Mouse (Mus musculus): ENCODE results near the gene Arl3.
A peak's percentile ranks its signal among the peaks of the same experiment; 100 is the strongest.

The Arl3 gene

DNA sequence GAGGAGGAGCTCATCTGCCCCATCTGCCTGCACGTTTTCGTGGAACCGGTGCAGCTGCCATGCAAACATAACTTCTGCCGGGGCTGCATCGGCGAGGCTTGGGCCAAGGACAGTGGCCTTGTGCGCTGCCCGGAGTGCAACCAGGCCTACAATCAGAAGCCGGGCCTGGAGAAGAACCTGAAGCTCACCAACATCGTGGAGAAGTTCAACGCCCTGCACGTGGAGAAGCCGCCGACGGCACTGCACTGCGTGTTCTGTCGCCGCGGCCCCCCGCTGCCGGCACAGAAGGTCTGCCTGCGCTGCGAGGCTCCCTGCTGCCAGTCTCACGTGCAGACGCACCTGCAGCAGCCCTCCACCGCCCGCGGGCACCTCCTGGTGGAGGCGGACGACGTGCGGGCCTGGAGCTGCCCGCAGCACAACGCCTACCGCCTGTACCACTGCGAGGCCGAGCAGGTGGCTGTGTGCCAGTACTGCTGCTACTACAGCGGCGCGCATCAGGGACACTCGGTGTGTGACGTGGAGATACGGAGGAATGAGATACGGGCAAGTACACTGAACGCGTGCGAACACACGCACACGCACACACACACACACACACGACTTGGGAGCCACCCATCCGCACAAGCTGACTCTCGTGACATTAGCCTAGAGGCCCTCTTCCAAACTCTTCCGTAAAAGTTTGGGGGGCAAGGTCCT lies 70.4 kb downstream of the Arl3 start:
- no peak for DNase-seq (ENCODE audit: extremely low read depth, low read depth, low spot score)

DNA sequence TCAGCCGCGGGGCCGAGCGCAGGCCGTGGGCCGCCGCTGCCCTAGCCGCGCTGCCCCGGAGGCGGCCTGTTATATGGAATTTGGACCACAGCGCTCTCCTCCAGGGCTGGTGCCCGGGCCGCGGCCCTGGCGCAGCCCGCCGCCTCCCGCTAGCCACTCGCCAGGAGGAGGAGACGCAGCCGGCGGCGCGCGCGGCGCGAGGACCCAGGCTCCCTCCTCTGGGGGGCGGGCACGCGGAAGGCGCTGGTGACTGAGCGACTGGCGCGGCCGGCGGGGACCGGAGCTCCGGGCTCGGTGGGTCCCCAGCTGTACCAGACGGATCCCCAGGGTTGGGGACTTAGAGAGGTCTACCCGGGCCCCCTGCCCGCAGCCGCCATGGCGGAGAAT lies 70.9 kb downstream of the Arl3 start:
- DNase-seq (ENCODE audit: extremely low read depth, low read depth, low spot score): no peak

DNA sequence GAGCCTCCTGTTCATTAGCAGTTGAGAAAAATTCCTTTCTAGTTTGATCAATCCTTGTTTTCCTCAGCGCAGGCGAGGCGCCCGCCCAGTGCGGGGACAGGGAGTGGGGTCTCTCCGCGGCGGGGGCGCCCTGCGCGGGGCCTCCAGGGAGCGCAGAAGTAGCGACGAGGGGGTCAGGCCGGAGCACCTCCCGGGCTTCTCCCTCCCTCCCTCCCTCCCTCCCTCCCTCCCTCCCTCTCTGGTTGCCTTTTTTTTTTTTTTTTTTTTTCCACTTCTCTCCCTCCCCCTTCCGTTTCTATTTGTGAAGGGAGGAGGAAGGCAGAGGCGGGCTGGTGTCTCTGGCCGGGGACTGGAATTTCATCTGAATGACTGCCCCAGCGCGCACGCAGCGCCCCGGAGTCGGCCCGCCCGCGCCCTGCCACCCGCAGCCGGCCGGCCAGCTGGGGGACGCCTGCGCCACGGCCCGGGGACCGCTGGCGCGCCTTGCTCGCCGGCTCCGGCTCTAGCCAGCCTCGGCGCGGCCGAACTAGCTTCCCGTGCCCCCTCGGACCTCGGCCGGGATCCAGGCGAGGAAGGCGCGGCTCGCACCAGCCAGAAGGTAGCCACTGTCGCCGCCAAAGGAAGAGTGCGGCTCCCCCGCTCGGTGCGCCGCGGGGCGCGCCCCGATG lies 71.5 kb downstream of the Arl3 start, which contains the start of gene Trim8:
Gene Trim8, plus strand, starts transcription at position 302 of the 668 bp plus-strand sequence.
- no peak for DNase-seq (ENCODE audit: extremely low read depth, low read depth, low spot score)

GRCm38 (mm10) chr19:46500581-46501341 lies 72.2 kb downstream of the Arl3 start:
- no peak for DNase-seq (ENCODE audit: extremely low read depth, low read depth, low spot score)

GRCm38 (mm10) chr19:46499836-46500580 lies 73.0 kb downstream of the Arl3 start:
- DNase-seq (ENCODE audit: extremely low read depth, low read depth, low spot score): peak; percentile 94

DNA sequence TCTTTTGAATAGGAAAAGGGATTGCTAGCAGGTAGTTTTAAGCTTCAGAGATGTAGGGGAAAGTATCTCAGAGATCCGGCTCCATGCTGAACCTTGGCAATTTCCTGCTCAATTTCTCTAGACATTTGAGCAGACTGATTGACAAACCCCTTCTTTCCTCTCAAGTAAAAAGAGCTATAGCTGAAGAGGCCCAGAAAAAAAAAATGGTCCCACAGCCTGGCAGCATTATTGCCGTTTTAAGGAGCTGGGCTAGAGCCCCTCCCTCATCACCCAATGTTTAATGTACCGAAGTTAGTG lies 73.5 kb downstream of the Arl3 start:
- no peak for DNase-seq (ENCODE audit: extremely low read depth, low read depth, low spot score)

DNA sequence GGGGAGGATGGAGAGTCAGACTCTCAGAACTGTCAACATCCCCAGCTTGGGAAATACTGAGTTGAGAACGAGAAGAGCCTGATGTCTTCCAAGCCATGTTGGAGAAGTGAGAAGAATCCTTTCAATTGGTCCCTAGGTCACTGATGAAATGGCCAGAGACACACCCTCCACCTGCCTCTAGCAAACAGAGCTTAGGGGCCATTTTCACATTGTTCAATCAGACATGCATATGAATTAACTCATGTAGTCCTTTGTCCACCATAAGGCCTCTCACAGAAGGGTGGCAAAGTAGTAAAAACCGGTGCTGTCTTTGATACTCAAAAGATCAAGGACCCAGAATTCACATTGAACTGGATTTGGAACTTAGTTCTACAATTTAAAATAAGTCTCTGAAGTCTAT lies 75.8 kb downstream of the Arl3 start:
- no peak for DNase-seq (ENCODE audit: extremely low read depth, low read depth, low spot score)

GRCm38 (mm10) chr19:46495136-46495535 lies 77.9 kb downstream of the Arl3 start:
- DNase-seq (ENCODE audit: extremely low read depth, low read depth, low spot score): no peak

DNA sequence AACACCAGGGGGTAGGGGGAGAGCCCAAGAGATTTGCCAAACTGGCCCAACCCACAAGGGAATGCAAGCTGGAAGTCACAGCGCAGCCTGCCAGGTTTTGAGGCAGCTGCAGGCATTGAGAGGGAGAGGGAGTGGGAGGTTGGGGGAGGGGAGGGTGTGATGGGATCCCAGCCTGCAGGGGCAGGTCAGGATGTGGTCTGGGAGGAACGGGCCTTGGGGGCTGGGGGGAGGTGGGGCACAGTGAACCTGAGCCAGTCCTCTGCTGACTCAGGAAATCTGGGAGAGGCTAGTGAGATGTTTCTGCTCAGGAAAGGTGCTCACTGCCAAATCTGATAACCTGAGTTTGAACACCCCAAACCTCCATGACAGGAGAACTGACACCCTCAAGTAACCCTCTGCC lies 82.4 kb downstream of the Arl3 start:
- DNase-seq (ENCODE audit: extremely low read depth, low read depth, low spot score): no peak

GRCm38 (mm10) chr19:46489448-46489847 lies 83.5 kb downstream of the Arl3 start:
- DNase-seq (ENCODE audit: extremely low read depth, low read depth, low spot score): no peak

- DNase-seq (ENCODE audit: extremely low read depth, low read depth, low spot score): no peak
These were observed 86.3 kb downstream of the Arl3 start for GRCm38 (mm10) chr19:46486709-46487108.

DNA sequence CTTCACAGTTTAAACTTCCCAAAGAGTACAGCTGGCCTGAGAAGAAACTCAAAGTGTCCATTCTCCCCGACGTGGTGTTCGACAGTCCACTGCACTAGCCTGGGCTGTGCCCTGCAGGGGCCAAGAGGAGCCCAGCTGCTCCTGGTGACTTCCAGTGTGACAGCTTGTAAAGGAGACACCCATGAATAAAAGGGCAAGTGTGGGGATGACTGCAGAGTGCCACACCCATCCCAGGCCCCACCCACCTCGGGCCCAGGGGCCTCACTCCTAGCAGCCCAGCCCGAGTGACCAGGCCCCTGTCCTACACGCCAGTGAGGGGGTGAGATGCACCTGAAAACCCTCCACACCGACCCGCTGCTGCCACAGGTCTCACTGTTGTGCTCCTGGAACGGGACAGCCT lies 87.2 kb downstream of the Arl3 start:
- DNase-seq (ENCODE audit: extremely low read depth, low read depth, low spot score): no peak

DNA sequence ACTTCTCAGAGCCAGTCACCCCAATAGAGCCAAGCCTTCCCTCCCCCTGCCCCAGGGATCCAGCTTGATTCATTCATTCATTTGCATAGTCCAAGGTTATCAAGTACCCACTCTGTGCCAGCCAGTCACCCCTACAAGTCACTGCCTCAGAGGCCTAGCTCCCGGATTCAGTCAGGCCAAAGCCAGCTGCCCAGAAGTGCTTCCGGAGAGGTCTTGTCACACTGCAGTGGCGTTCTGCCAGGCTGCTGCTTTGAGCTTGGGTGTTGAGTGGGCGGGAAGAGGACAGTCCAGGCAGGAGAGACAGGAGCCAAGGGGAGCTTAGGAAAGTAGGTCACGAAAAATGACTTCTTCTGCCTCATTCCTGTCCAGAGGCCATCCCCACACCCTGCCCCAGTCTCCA lies 88.5 kb downstream of the Arl3 start:
- peak; percentile 76 for DNase-seq (ENCODE audit: extremely low read depth, low read depth, low spot score)

GRCm38 (mm10) chr19:46483701-46484328 lies 89.2 kb downstream of the Arl3 start:
- DNase-seq (ENCODE audit: extremely low read depth, low read depth, low spot score): peak; percentile 84

- DNase-seq (ENCODE audit: extremely low read depth, low read depth, low spot score): no peak
These were observed 90.0 kb downstream of the Arl3 start for GRCm38 (mm10) chr19:46482896-46483516.

GRCm38 (mm10) chr19:46481756-46482155 lies 91.2 kb downstream of the Arl3 start:
- DNase-seq (ENCODE audit: extremely low read depth, low read depth, low spot score): no peak

GRCm38 (mm10) chr19:46481352-46481751 lies 91.6 kb downstream of the Arl3 start:
- no peak for DNase-seq (ENCODE audit: extremely low read depth, low read depth, low spot score)
